8 mouse cellular contexts compared by ENCODE assay signal in the genomic region with DNA sequence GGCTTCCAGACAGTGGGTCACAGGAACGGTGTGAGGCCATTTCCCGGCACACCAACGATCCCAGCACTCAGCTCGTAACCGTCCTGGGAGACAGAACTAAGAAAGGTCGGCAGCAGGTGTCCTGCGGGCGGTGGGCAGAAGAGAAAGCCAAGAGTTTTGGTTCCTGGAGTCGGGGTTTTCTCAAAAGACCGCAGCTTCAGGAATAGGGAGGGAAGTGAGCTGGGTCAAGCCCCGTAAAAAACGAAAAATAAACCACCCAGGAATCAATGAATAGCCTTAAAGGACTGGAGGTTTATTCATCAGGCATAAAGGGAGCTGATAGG.
A peak's percentile ranks its signal among the peaks of the same experiment; 100 is the strongest.
DNase-seq lines count a peak whose midpoint lies in the region; ATAC-seq and TF ChIP-seq lines count a peak whose summit lies in the region.

No protein-coding gene starts in this region.

- H3K9me3 ChIP-seq in heart, embryonic 10.5 days, result no peaks in the 10 kb centered on the region
- no peaks in the 10 kb centered on the region for H3K9me3 ChIP-seq in ES-Bruce4 (replicated peaks; ENCODE audit: control insufficient read depth, insufficient read depth, low read length, poor library complexity, severe bottlenecking)
- no peaks in the 10 kb centered on the region for H3K9me3 ChIP-seq in forebrain, embryonic 15.5 days
- H3K9me3 ChIP-seq in liver, embryonic 14.5 days (ENCODE audit: control insufficient read depth, low read length), result no peaks in the 10 kb centered on the region

- H3K4me1 ChIP-seq in heart, embryonic 10.5 days, result peaks cover 23% of the 10 kb centered on the region
- peaks cover 5% of the 10 kb centered on the region for H3K4me1 ChIP-seq in ES-Bruce4 (ENCODE audit: control insufficient read depth, insufficient read depth, low read length)
- peaks cover 21% of the 10 kb centered on the region for H3K4me1 ChIP-seq in forebrain, embryonic 15.5 days
- peaks cover 7 to 8% of the 10 kb centered on the region in 2 experiments; a peak in 3 of 4 replicates for H3K4me1 ChIP-seq in liver, embryonic 14.5 days (replicated peaks; ENCODE audit: control insufficient read depth in 2 of 2, insufficient read depth in 2 of 2, low read length in 1 of 2)

- DNase-seq in heart, embryonic 10.5 days (ENCODE audit: low spot score), result no peak
- no peak for DNase-seq in heart, postnatal 14 days
- DNase-seq in liver, embryonic 14.5 days (ENCODE audit: low read depth in 3 of 3, low spot score in 3 of 3), result no peak
- no peak for DNase-seq in layer of hippocampus, adult 18-20 months (ENCODE audit: low spot score in 2 of 2)
- DNase-seq in adipocyte (ENCODE audit: low spot score), result no peak
- no peak for DNase-seq in layer of hippocampus, postnatal 25 days (ENCODE audit: extremely low spot score in 1 of 2, low spot score in 1 of 2)

- H3K27ac ChIP-seq in heart, embryonic 10.5 days, result peak overlapping the region; percentile 85
- no peak overlapping the region for H3K27ac ChIP-seq in ES-Bruce4 (ENCODE audit: insufficient read depth, low read length)
- H3K27ac ChIP-seq in forebrain, embryonic 15.5 days (replicated peaks), result no peak overlapping the region
- H3K27ac ChIP-seq in liver, embryonic 14.5 days, result no peak overlapping the region

- ATAC-seq in forebrain, embryonic 15.5 days (replicated peaks), result no peak; the same call in 1 of the 2 replicates
- no peak for ATAC-seq in liver, embryonic 14.5 days (ENCODE audit: insufficient read depth)

- peak overlapping the region; percentile 32 for H3K9ac ChIP-seq in ES-Bruce4 (ENCODE audit: low read depth, poor library complexity, severe bottlenecking)
- H3K9ac ChIP-seq in forebrain, embryonic 15.5 days (replicated peaks), result peak overlapping the region; percentile 35
- H3K9ac ChIP-seq in liver, embryonic 14.5 days (replicated peaks), result peak overlapping the region; percentile 51

- no peak for TF ChIP-seq POLR2A in ES-Bruce4 (IDR thresholded peaks at IDR 0.05; ENCODE audit: insufficient read depth, low read length)

- WGBS in heart, embryonic 10.5 days, result 5% methylated on average over 12 of the region's 12 CpGs
- 0% methylated on average over 12 of the region's 12 CpGs for WGBS in forebrain, embryonic 15.5 days
- WGBS in liver, embryonic 14.5 days (ENCODE audit: insufficient replicate concordance), result 7% methylated on average over 12 of the region's 12 CpGs

- H3K4me2 ChIP-seq in forebrain, embryonic 15.5 days (replicated peaks), result peak overlapping the region; percentile 74
- H3K4me2 ChIP-seq in liver, embryonic 14.5 days (ENCODE audit: low read depth), result peak overlapping the region; percentile 68

- no peaks in the 10 kb centered on the region for H3K36me3 ChIP-seq in heart, embryonic 10.5 days
- H3K36me3 ChIP-seq in ES-Bruce4 (ENCODE audit: control insufficient read depth, insufficient read depth, low read length, poor library complexity, severe bottlenecking), result no peaks in the 10 kb centered on the region
- H3K36me3 ChIP-seq in forebrain, embryonic 15.5 days, result no peaks in the 10 kb centered on the region
- no peaks in the 10 kb centered on the region for H3K36me3 ChIP-seq in liver, embryonic 14.5 days (replicated peaks; ENCODE audit: control insufficient read depth, insufficient read depth, low read depth)

- H3K27me3 ChIP-seq in heart, embryonic 10.5 days (ENCODE audit: insufficient read depth, poor library complexity, severe bottlenecking), result no peaks in the 10 kb centered on the region
- no peaks in the 10 kb centered on the region for H3K27me3 ChIP-seq in ES-Bruce4 (ENCODE audit: control insufficient read depth, insufficient read depth, low read length, poor library complexity, severe bottlenecking)
- H3K27me3 ChIP-seq in forebrain, embryonic 15.5 days, result no peaks in the 10 kb centered on the region
- peaks cover 13% of the 10 kb centered on the region for H3K27me3 ChIP-seq in liver, embryonic 14.5 days (ENCODE audit: control insufficient read depth, insufficient read depth, low read length)

- no peak for TF ChIP-seq CTCF in ES-Bruce4 (IDR thresholded peaks at IDR 0.05; ENCODE audit: low read depth, low read length)
- no peak for TF ChIP-seq CTCF in liver, embryonic 14.5 days (IDR thresholded peaks at IDR 0.05; ENCODE audit: low read depth)

- peak overlapping the region; percentile 57 for H3K4me3 ChIP-seq in heart, embryonic 10.5 days
- H3K4me3 ChIP-seq in ES-Bruce4 (ENCODE audit: low read depth, low read length), result peak overlapping the region; percentile 35
- H3K4me3 ChIP-seq in forebrain, embryonic 15.5 days, result peak overlapping the region; percentile 34
- peak overlapping the region; percentile 34 to 47 for H3K4me3 ChIP-seq in liver, embryonic 14.5 days (ENCODE audit: insufficient read depth in 1 of 2, low read depth in 2 of 2, low read length in 2 of 2)

- intact Hi-C loops in heart, postnatal 14 days (cut with DNase I), result no loop called here

- no peak for TF ChIP-seq EP300 in ES-Bruce4 (IDR thresholded peaks at IDR 0.05; ENCODE audit: insufficient read depth, low read depth, low read length)
- no peak for TF ChIP-seq EP300 in liver, embryonic 14.5 days (IDR thresholded peaks at IDR 0.05; ENCODE audit: low read depth)
